Mouse (Mus musculus) kidney, adult 9 months (tissue): Measurements from ENCODE around the gene Gm5861.
"Not testable (repeated sequence)": the region's sequence is repeated elsewhere in the genome, so short reads cannot be mapped to it uniquely, and the experiment has no call there.

Source experiments
- DNase-seq: peaks from one replicate; pipeline ENCODE4 v3.0.0; 2022

Gene Gm5861

DNA sequence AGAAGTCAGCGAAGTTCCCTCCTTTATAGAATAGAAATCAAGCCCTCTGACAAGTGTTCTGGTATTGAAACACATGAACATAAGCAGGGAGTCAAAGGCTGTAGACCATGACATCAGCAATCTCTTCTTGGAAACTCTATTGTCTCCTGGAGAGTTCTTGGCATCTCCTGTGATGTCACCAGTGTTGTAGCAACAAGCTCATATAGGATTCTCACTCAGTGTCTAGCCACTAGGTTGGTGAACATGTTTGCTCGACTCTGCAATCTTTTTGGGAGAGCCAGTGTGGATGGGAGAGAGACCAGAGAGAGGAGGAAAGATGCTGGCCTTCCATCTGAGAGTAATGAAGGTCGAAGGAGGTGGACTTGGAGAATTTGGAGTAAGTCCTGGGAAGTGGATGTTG lies at the start of gene Gm5861:
Gm5861 (plus strand) TSS at position 301 of the 400 bp plus-strand sequence.
- DNase-seq = not testable (repeated sequence)

DNA sequence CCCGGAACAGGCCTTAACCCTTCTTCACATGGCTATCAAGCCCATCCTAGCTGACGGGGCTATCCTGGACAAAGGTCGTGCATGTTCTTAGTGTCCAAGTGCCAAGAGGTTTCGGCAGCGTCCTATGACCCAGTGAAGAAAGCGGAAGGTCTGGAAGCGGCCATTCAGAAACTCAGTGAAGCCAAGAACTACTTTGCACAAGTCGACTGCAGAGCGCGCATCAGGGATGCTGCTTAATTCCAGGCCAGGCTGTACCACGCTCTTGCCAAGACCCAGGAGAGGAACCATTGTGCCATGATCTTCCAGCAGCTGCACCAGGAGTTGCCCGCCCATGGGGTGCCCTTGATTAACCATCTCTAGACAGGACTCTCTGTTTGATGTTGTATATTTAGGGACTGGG lies 44.8 kb upstream of the Gm5861 start:
- DNase-seq = not testable (repeated sequence)
